Mouse (Mus musculus) lung, postnatal 0 days (tissue): Measurements from ENCODE around the gene Cacna1i.

Experiments used
- CTCF ChIP-seq: IDR thresholded peaks from 2 replicates; pipeline ENCODE4 v1.5.1; 2016; ENCODE audit warnings: antibody characterized with exemption, mild to moderate bottlenecking
- EP300 ChIP-seq: IDR thresholded peaks from 2 replicates; pipeline ENCODE4 v1.6.1; 2016; ENCODE audit warnings: antibody characterized with exemption, mild to moderate bottlenecking, control low read depth

- TF ChIP-seq CTCF, result no peak
- no peak for TF ChIP-seq EP300
These were observed 27.7 kb downstream of the Cacna1i start for GRCm38 (mm10) chr15:80314731-80315130.
